Mouse (Mus musculus) myocyte (in vitro differentiated cells): ENCODE measurements at regions not wholly inside any gene's neighbourhood (a gene's known extent, or its start where the extent isn't known, plus 50 kb on each side); places are given as distances from the start of the nearest gene placed in this dataset.

Experiments used
- CEBPB ChIP-seq: IDR thresholded peaks from 2 replicates; pipeline ENCODE4 v1.6.1; 2011; ENCODE audit warnings: mild to moderate bottlenecking, moderate library complexity; ENCODE audit not compliant: poor library complexity, insufficient read depth, severe bottlenecking
- E2F4 ChIP-seq: IDR thresholded peaks from one replicate; pipeline ENCODE4 v1.6.1; 2011; ENCODE audit warnings: mild to moderate bottlenecking, control low read depth, moderate library complexity; ENCODE audit not compliant: insufficient read depth
- MAX ChIP-seq: IDR thresholded peaks from one replicate; pipeline ENCODE4 v1.6.1; 2011; ENCODE audit warnings: low read depth, mild to moderate bottlenecking, control low read depth
- MYOG ChIP-seq, 3 experiments: IDR thresholded peaks; one replicate each; pipeline ENCODE4 v1.6.1; 2011; ENCODE audit warnings: control low read depth in 2 of 3, low read depth in 2 of 3, mild to moderate bottlenecking in 2 of 3; ENCODE audit not compliant: insufficient read length in 2 of 3, control insufficient read depth in 1 of 3, insufficient read depth in 1 of 3
- POLR2A ChIP-seq: IDR thresholded peaks from one replicate; pipeline ENCODE4 v1.6.1; 2011; ENCODE audit warnings: low read depth, mild to moderate bottlenecking, control low read depth, moderate library complexity; ENCODE audit not compliant: insufficient read length
- TCF12 ChIP-seq: IDR thresholded peaks from one replicate; pipeline ENCODE4 v1.6.1; 2011; ENCODE audit warnings: mild to moderate bottlenecking, control low read depth; ENCODE audit not compliant: poor library complexity, insufficient read depth, severe bottlenecking
- TCF3 ChIP-seq: IDR thresholded peaks from one replicate; pipeline ENCODE4 v1.6.1; 2011; ENCODE audit warnings: low read depth, control low read depth; ENCODE audit not compliant: insufficient read length

GRCm38 (mm10) chr4:9185156-9185875 is 946.5 kb upstream of the Car8 start:
- TF ChIP-seq CEBPB (no peak), TCF12 (no peak), E2F4 (no peak), POLR2A (no peak), TCF3 (no peak), MYOG (IDR thresholded peaks at IDR 0.05; ENCODE audit: control insufficient read depth in 1 of 3, insufficient read depth in 1 of 3, insufficient read length in 2 of 3, low read depth in 2 of 3) (no peak), MAX (no peak)
